Mouse (Mus musculus): ENCODE measurements around the gene Hspa12b. TPM values are rescaled to one million over a fixed set of nuclear protein-coding genes. Genes with fewer than 3 reads are reported as not detected.

Hspa12b gene
- total and polyA plus RNA-seq, 3 experiments: 0.56 to 2.0 (median 1.7) TPM

- dilution Hi-C loops (cut with MboI; ENCODE audit: extremely low pct_ligation_motif_present, extremely low pct_unique_long_range_greater_than_20kb, low sequenced_read_pairs): no loop called here
- peaks cover 0 to 18% of the 10 kb centered on the region in 2 experiments for H3K36me3 ChIP-seq (replicated peaks in 1 of 2; ENCODE audit: control insufficient read depth in 1 of 2, insufficient read depth in 1 of 2, low read length in 1 of 2)
These were observed 8.6 kb downstream of the Hspa12b start for GRCm38 (mm10) chr2:131135521-131136139.

DNA sequence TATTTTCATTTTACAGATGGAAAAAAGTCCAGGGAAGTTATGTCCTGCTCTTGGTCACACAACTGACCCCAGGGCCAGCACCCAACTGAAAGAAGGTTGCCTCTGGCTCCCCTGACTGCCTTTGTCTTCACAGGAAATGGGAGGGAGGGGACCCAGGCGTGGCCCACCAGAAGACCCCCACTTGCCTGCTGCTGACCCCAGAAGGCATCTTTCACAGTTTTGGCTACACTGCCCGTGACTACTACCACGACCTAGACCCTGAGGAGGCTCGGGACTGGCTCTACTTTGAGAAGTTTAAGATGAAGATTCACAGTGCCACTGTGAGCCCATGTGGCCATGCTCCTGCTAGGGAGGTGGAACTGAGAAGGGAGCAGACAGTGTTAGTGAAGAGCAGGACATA, 11.2 kb downstream of the Hspa12b start:
- no peaks in the 10 kb centered on the region for H3K27me3 ChIP-seq (replicated peaks)
- H3K36me3 ChIP-seq (replicated peaks in 1 of 2; ENCODE audit: control insufficient read depth in 1 of 2, insufficient read depth in 1 of 2, low read length in 1 of 2): peaks cover 0 to 41% of the 10 kb centered on the region in 2 experiments
- H3K4me2 ChIP-seq (ENCODE audit: insufficient read depth, low read depth, poor library complexity, severe bottlenecking): no peak overlapping the region
- in situ Hi-C loops (cut with MboI; ENCODE audit: low pct_ligation_motif_present, low pct_unique_long_range_greater_than_20kb, low sequenced_read_pairs) (no loop called here), dilution Hi-C loops (cut with MboI; ENCODE audit: extremely low pct_ligation_motif_present, extremely low pct_unique_long_range_greater_than_20kb, low sequenced_read_pairs) (no loop called here)
- H3K9me3 ChIP-seq (replicated peaks; ENCODE audit: low read length): no peaks in the 10 kb centered on the region
- H3K9ac ChIP-seq (ENCODE audit: insufficient read depth, low read depth): no peak overlapping the region
- H3K4me1 ChIP-seq (ENCODE audit: control insufficient read depth in 1 of 2, insufficient read depth in 2 of 2): 0 out of 4 replicates have a peak, but pooled peaks cover 0 to 2% of the 10 kb centered on the region in 2 experiments
- no peak for DNase-seq (ENCODE audit: extremely low read depth)
- H3K79me2 ChIP-seq (replicated peaks; ENCODE audit: control insufficient read depth, extremely low read depth, insufficient read depth, poor library complexity, severe bottlenecking): no peaks in the 10 kb centered on the region
- no peak overlapping the region for H3K27ac ChIP-seq (ENCODE audit: insufficient read depth, low read depth)
- no peak overlapping the region for H3K4me3 ChIP-seq (replicated peaks in 1 of 3; ENCODE audit: low read depth in 2 of 3, low read length in 2 of 3, poor library complexity in 1 of 3)
- TF ChIP-seq ELF1 (IDR thresholded peaks at IDR 0.05; ENCODE audit: low read depth, low read length): no peak
- no peak for TF ChIP-seq MYC (IDR thresholded peaks at IDR 0.05; ENCODE audit: low read depth, low read length)
- TF ChIP-seq RCOR1 (conservative IDR thresholded peaks at IDR 0.05; ENCODE audit: low read depth, low read length): no peak
- no peak for TF ChIP-seq NELFE (IDR thresholded peaks at IDR 0.05; ENCODE audit: low read depth, low read length)

More at GRCm38 (mm10) chr2:131135521-131136139, 8.6 kb downstream of the Hspa12b start:
- H3K27me3 ChIP-seq (replicated peaks): no peaks in the 10 kb centered on the region
- no peak overlapping the region for H3K4me2 ChIP-seq (ENCODE audit: insufficient read depth, low read depth, poor library complexity, severe bottlenecking)
- H3K79me2 ChIP-seq (replicated peaks; ENCODE audit: control insufficient read depth, extremely low read depth, insufficient read depth, poor library complexity, severe bottlenecking): no peaks in the 10 kb centered on the region
- no peak overlapping the region for H3K4me3 ChIP-seq (replicated peaks in 1 of 3; ENCODE audit: low read depth in 2 of 3, low read length in 2 of 3, poor library complexity in 1 of 3)
- H3K9me3 ChIP-seq (replicated peaks; ENCODE audit: low read length): no peaks in the 10 kb centered on the region
- in situ Hi-C loops (cut with MboI; ENCODE audit: low pct_ligation_motif_present, low pct_unique_long_range_greater_than_20kb, low sequenced_read_pairs): no loop called here
- H3K27ac ChIP-seq (ENCODE audit: insufficient read depth, low read depth): no peak overlapping the region
- DNase-seq (ENCODE audit: extremely low read depth): no peak
- H3K9ac ChIP-seq (ENCODE audit: insufficient read depth, low read depth): no peak overlapping the region
- H3K4me1 ChIP-seq (ENCODE audit: control insufficient read depth in 1 of 2, insufficient read depth in 2 of 2): no peaks in the 10 kb centered on the region
- TF ChIP-seq IRF4 (IDR thresholded peaks at IDR 0.05; ENCODE audit: low read depth, low read length) (no peak), RCOR1 (conservative IDR thresholded peaks at IDR 0.05; ENCODE audit: low read depth, low read length) (no peak), MAX (IDR thresholded peaks at IDR 0.05; ENCODE audit: low read length) (no peak), EP300 (IDR thresholded peaks at IDR 0.05; ENCODE audit: low read length) (no peak), UBTF (IDR thresholded peaks at IDR 0.05; ENCODE audit: low read depth, low read length) (no peak), ETS1 (conservative IDR thresholded peaks at IDR 0.05; ENCODE audit: low read depth, low read length) (no peak), CHD2 (IDR thresholded peaks at IDR 0.05; ENCODE audit: low read length) (no peak), MYC (IDR thresholded peaks at IDR 0.05; ENCODE audit: low read depth, low read length) (no peak)

DNA sequence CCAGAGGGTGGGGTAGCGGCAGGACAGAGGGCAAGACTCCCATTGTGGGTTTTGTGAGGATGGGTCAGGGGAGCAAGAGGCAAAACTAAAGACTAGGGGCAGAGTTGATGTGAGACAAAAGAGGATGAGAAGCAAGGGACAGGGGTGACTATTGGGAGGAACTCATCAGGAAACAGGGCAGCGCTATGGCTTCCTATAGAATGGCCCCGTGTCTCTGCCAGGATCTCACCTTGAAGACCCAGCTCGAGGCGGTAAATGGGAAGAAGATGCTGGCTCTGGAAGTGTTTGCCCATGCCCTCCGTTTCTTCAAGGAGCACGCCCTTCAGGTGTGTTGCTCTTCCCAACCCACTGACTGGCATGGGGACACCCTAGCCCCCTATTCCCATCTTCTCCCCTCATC, 11.7 kb downstream of the Hspa12b start:
- in situ Hi-C loops (cut with MboI; ENCODE audit: low pct_ligation_motif_present, low pct_unique_long_range_greater_than_20kb, low sequenced_read_pairs): no loop called here
- Histone ChIP-seq H3K27ac (ENCODE audit: insufficient read depth, low read depth) (no peak overlapping the region), H3K27me3 (replicated peaks) (no peaks in the 10 kb centered on the region), H3K4me2 (ENCODE audit: insufficient read depth, low read depth, poor library complexity, severe bottlenecking) (no peak overlapping the region), H3K36me3 (replicated peaks in 1 of 2; ENCODE audit: control insufficient read depth in 1 of 2, insufficient read depth in 1 of 2, low read length in 1 of 2) (peaks cover under 1 to 46% of the 10 kb centered on the region in 2 experiments), H3K4me1 (ENCODE audit: control insufficient read depth in 1 of 2, insufficient read depth in 2 of 2) (0 out of 4 replicates have a peak, but pooled peaks cover 0 to 2% of the 10 kb centered on the region in 2 experiments), H3K9ac (ENCODE audit: insufficient read depth, low read depth) (no peak overlapping the region), H3K79me2 (replicated peaks; ENCODE audit: control insufficient read depth, extremely low read depth, insufficient read depth, poor library complexity, severe bottlenecking) (no peaks in the 10 kb centered on the region), H3K9me3 (replicated peaks; ENCODE audit: low read length) (no peaks in the 10 kb centered on the region), H3K4me3 (replicated peaks in 1 of 3; ENCODE audit: low read depth in 2 of 3, low read length in 2 of 3, poor library complexity in 1 of 3) (no peak overlapping the region)
- DNase-seq (ENCODE audit: extremely low read depth): no peak
- no peak for TF ChIP-seq ZNF384 (IDR thresholded peaks at IDR 0.05; ENCODE audit: low read depth, low read length)
- TF ChIP-seq SIN3A (IDR thresholded peaks at IDR 0.05; ENCODE audit: low read length): no peak
- no peak for TF ChIP-seq NRF1 (IDR thresholded peaks at IDR 0.05; ENCODE audit: low read depth, low read length)
- no peak for TF ChIP-seq ZKSCAN1 (IDR thresholded peaks at IDR 0.05; ENCODE audit: borderline replicate concordance, low read depth, low read length)
- no peak for TF ChIP-seq ZMIZ1 (IDR thresholded peaks at IDR 0.05; ENCODE audit: low read depth, low read length)
- dilution Hi-C loops (cut with MboI; ENCODE audit: extremely low pct_ligation_motif_present, extremely low pct_unique_long_range_greater_than_20kb, low sequenced_read_pairs): no loop called here
